Mouse (Mus musculus) neural tube, embryonic 11.5 days (tissue): ENCODE data around the gene Mogat1. TPM values are rescaled to one million over a fixed set of nuclear protein-coding genes. Genes with fewer than 3 reads are reported as not detected.

Experiments used
- ATAC-seq: fragments of 200-750 bp; cut with Nextera tagmentation; 2 replicates; pipeline ENCODE4 v1.8.0; 2017; ENCODE audit warnings: moderate number of reproducible peaks, mild to moderate bottlenecking, moderate TSS enrichment, moderate library complexity; ENCODE audit not compliant: insufficient read depth, low FRiP score, low TSS enrichment
- DNase-seq: peaks from one replicate; pipeline ENCODE4 v3.0.0-alpha.2; 2015; ENCODE audit warnings: low spot score
- H3K27ac ChIP-seq: fragments of 300-500 bp; sonication (generic); 2 replicates; pipeline ENCODE4 v1.5.1; 2014; ENCODE audit warnings: low read depth, mild to moderate bottlenecking, low read length
- H3K27me3 ChIP-seq: fragments of 300-500 bp; sonication (generic); 2 replicates; pipeline ENCODE4 v1.6.1; 2014; ENCODE audit warnings: mild to moderate bottlenecking, low read length, mixed read lengths; ENCODE audit not compliant: control insufficient read depth, insufficient read depth
- H3K36me3 ChIP-seq: fragments of 300-500 bp; sonication (generic); 2 replicates; pipeline ENCODE4 v1.6.1; 2014; ENCODE audit warnings: mild to moderate bottlenecking, low read length, moderate library complexity, mixed read lengths; ENCODE audit not compliant: control insufficient read depth, insufficient read depth
- H3K4me1 ChIP-seq: fragments of 300-500 bp; sonication (generic); 2 replicates; pipeline ENCODE4 v1.6.1; 2014; ENCODE audit warnings: low read length, mixed read lengths; ENCODE audit not compliant: control insufficient read depth, insufficient read depth
- H3K4me2 ChIP-seq: fragments of 300-500 bp; sonication (generic); 2 replicates; pipeline ENCODE4 v1.6.1; 2014; ENCODE audit warnings: low read depth, mild to moderate bottlenecking, moderate library complexity
- H3K4me3 ChIP-seq: fragments of 300-500 bp; sonication (generic); 2 replicates; pipeline ENCODE4 v1.5.1; 2014; ENCODE audit warnings: low read depth, low read length
- H3K9ac ChIP-seq: fragments of 300-500 bp; sonication (generic); 2 replicates; pipeline ENCODE4 v1.6.1; 2014; ENCODE audit warnings: mild to moderate bottlenecking, low read length
- H3K9me3 ChIP-seq: fragments of 300-500 bp; sonication (generic); 2 replicates; pipeline ENCODE4 v1.6.1; 2016; ENCODE audit warnings: low read length; ENCODE audit not compliant: control insufficient read depth
- WGBS: fragments of 180-500 bp; shearing (Covaris S2); extraction: QIAGEN DNeasy Blood & Tissue Kit; methylation state at CpG from one replicate; pipeline ENCODE4 v1.1.7; 2014; 5-methylcytosine and 5-hydroxymethylcytosine counted together
- polyA plus RNA-seq: library from polyadenylated mRNA; unstranded; fragments of >200 nt; fragmentation: Nextera tagmentation; extraction: Ambion mirVana; gene quantifications from 2 replicates; pipeline ENCODE4 v1.2.1, GENCODE M21; 2014

Gene Mogat1
- polyA plus RNA-seq, 1 experiment from 2014 or later = not detected

- H3K4me1 ChIP-seq = no peaks in the 10 kb centered on the region
- 89% methylated on average over 6 of the region's 6 CpGs for WGBS
- H3K27me3 ChIP-seq = no peaks in the 10 kb centered on the region
- ATAC-seq (no peak), DNase-seq (no peak)
- H3K9ac ChIP-seq = no peak overlapping the region
- no peak overlapping the region for H3K4me3 ChIP-seq
- no peaks in the 10 kb centered on the region for H3K9me3 ChIP-seq
- no peaks in the 10 kb centered on the region for H3K36me3 ChIP-seq
- H3K27ac ChIP-seq = no peak overlapping the region
- no peak overlapping the region for H3K4me2 ChIP-seq
Measured at GRCm38 (mm10) chr1:78502527-78502926, 8.3 kb upstream of the Mogat1 start.

- ATAC-seq = no peak
- DNase-seq = no peak
- H3K4me3 ChIP-seq = no peak overlapping the region
- WGBS = 67% methylated on average over 1 of the region's 1 CpGs
- no peaks in the 10 kb centered on the region for H3K4me1 ChIP-seq
- no peak overlapping the region for H3K27ac ChIP-seq
- no peak overlapping the region for H3K4me2 ChIP-seq
- H3K27me3 ChIP-seq = no peaks in the 10 kb centered on the region
- no peaks in the 10 kb centered on the region for H3K9me3 ChIP-seq
- no peak overlapping the region for H3K9ac ChIP-seq
- H3K36me3 ChIP-seq = no peaks in the 10 kb centered on the region
Measured at GRCm38 (mm10) chr1:78507137-78507536, 3.7 kb upstream of the Mogat1 start.

GRCm38 (mm10) chr1:78511621-78512160 is 900 bp downstream of the Mogat1 start, which contains the start of gene BC035947:
TSS of gene BC035947 (minus strand) at chr1:78512158.
- Histone ChIP-seq H3K9me3 (no peaks in the 10 kb centered on the region), H3K27ac (no peak within 1 kb of the TSS), H3K36me3 (no peaks in the 10 kb centered on the region), H3K4me3 (peak within 1 kb of the TSS; percentile 27), H3K9ac (peak within 1 kb of the TSS; percentile 30), H3K4me2 (peak within 1 kb of the TSS; percentile 48), H3K27me3 (no peaks in the 10 kb centered on the region), H3K4me1 (no peaks in the 10 kb centered on the region)
- DNase-seq (peak; percentile 47), ATAC-seq (peak; percentile 50; the same call in 1 of the 2 replicates)
- 4% methylated on average over 25 of the region's 25 CpGs for WGBS

- WGBS = 82% methylated on average over 8 of the region's 8 CpGs
- ATAC-seq = no peak
- no peaks in the 10 kb centered on the region for H3K4me1 ChIP-seq
Measured at GRCm38 (mm10) chr1:78512756-78513155, 2.0 kb downstream of the Mogat1 start.

GRCm38 (mm10) chr1:78518907-78519306 is 8.1 kb downstream of the Mogat1 start:
- Histone ChIP-seq H3K27ac (no peak overlapping the region), H3K27me3 (no peaks in the 10 kb centered on the region), H3K36me3 (no peaks in the 10 kb centered on the region), H3K9ac (no peak overlapping the region), H3K4me1 (no peaks in the 10 kb centered on the region), H3K4me2 (no peak overlapping the region), H3K4me3 (no peak overlapping the region), H3K9me3 (no peaks in the 10 kb centered on the region)
- DNase-seq (no peak), ATAC-seq (no peak)
- 93% methylated on average over 7 of the region's 7 CpGs for WGBS

More at GRCm38 (mm10) chr1:78512756-78513155, 2.0 kb downstream of the Mogat1 start:
- Histone ChIP-seq H3K27me3 (no peaks in the 10 kb centered on the region), H3K27ac (no peak overlapping the region), H3K4me2 (no peak overlapping the region), H3K9ac (no peak overlapping the region), H3K36me3 (no peaks in the 10 kb centered on the region), H3K4me3 (no peak overlapping the region), H3K9me3 (no peaks in the 10 kb centered on the region)
- no peak for DNase-seq

- Histone ChIP-seq H3K9me3 (no peaks in the 10 kb centered on the region), H3K9ac (no peak overlapping the region), H3K4me2 (no peak overlapping the region), H3K36me3 (no peaks in the 10 kb centered on the region), H3K4me3 (no peak overlapping the region), H3K27me3 (no peaks in the 10 kb centered on the region), H3K4me1 (no peaks in the 10 kb centered on the region), H3K27ac (no peak overlapping the region)
- DNase-seq = peak; percentile 65
- WGBS = 51% methylated on average over 23 of the region's 23 CpGs
- ATAC-seq = no peak
Measured at GRCm38 (mm10) chr1:78525189-78525886, 14.5 kb downstream of the Mogat1 start.

DNA sequence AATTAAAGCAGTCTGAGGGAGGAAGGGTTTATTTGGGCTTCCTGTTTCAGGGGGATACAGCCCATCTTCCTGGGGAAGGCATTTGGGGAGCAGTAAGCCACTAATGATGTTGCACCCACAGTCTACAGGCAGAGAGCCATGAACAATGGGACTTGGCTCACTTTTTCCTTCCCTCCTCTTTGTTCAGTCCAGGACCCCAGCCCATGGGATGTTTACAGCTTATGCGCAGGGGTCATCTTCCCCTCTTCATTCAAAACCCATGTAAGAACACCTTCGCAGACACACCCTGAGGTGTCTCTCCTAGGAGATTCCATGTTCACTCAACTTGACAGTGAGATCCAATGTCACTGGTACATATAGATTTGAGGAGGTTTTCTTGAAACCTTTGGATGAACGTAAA is 17.6 kb downstream of the Mogat1 start:
- DNase-seq (no peak), ATAC-seq (no peak)
- Histone ChIP-seq H3K27ac (no peak overlapping the region), H3K9ac (no peak overlapping the region), H3K27me3 (no peaks in the 10 kb centered on the region), H3K4me2 (no peak overlapping the region), H3K9me3 (no peaks in the 10 kb centered on the region), H3K4me1 (no peaks in the 10 kb centered on the region), H3K36me3 (no peaks in the 10 kb centered on the region), H3K4me3 (no peak overlapping the region)
- WGBS = 95% methylated on average over 3 of the region's 3 CpGs

DNA sequence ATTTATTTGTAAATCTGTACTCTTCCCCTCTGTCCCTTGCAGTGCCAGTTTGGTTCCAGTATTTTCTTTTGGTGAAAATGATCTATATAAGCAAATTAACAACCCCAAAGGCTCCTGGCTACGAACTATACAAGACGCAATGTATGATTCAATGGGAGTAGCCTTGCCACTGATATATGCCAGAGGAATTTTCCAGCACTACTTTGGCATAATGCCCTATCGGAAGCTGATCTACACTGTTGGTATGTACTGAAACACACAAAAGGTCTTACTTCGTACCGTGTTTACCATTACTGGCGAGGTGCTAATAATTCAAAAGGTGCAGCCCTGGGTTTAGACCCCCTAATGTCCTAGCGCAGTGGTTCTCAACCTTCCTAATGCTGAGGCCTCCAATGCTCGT is 18.2 kb downstream of the Mogat1 start:
- no peak overlapping the region for H3K27ac ChIP-seq
- H3K9me3 ChIP-seq = no peaks in the 10 kb centered on the region
- no peaks in the 10 kb centered on the region for H3K4me1 ChIP-seq
- WGBS = 90% methylated on average over 8 of the region's 8 CpGs
- H3K4me2 ChIP-seq = no peak overlapping the region
- no peaks in the 10 kb centered on the region for H3K36me3 ChIP-seq
- DNase-seq (no peak), ATAC-seq (no peak)
- H3K27me3 ChIP-seq = no peaks in the 10 kb centered on the region
- no peak overlapping the region for H3K9ac ChIP-seq
- H3K4me3 ChIP-seq = no peak overlapping the region
